Mouse (Mus musculus): ENCODE results near the gene Camk1d. TPM values are rescaled to one million over a fixed set of nuclear protein-coding genes. Genes with fewer than 3 reads are reported as not detected.

Gene Camk1d
- total and polyA plus RNA-seq, 2 experiments, result 17.0 to 47.7 TPM

DNA sequence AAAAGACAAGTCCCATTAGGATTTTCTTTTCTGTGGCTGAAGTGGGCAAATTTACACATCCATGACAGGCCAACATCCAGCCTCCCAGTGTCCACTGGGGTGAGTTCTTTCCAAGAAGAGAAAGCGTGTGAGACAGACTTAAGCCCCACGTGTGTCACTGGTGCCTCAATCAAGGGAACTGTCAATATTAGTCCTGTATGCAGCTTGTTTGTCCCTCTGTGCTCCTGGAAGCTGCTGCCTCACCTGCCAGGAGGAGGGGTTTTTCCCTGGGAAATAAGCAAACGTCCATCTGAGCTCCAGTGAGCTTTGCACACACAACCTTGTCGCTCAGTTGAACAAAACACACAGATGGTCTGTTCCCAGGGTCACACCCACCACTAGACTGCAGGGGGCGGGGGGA lies 124.2 kb downstream of the Camk1d start:
- peaks cover 19% of the 10 kb centered on the region for H3K4me1 ChIP-seq (ENCODE audit: control insufficient read depth, insufficient read depth, low read length)
- H3K9ac ChIP-seq (ENCODE audit: low read depth, low read length), result no peak overlapping the region
- no peak overlapping the region for H3K4me3 ChIP-seq (ENCODE audit: insufficient read depth, low read depth, low read length)
- H3K27ac ChIP-seq (replicated peaks; ENCODE audit: insufficient read depth, low read depth, low read length), result no peak overlapping the region; the same call in 1 of the 2 replicates
- DNase-seq (ENCODE audit: extremely low read depth, low read depth, low spot score), result no peak
- TF ChIP-seq POLR2A (IDR thresholded peaks at IDR 0.05; ENCODE audit: extremely low read depth, insufficient read depth, low read length) (no peak), CTCF (IDR thresholded peaks at IDR 0.05; ENCODE audit: low read depth, low read length) (no peak)
- H3K36me3 ChIP-seq (ENCODE audit: control insufficient read depth, insufficient read depth, low read length), result peaks cover 5% of the 10 kb centered on the region; the same call in 1 of the 2 replicates
- H3K27me3 ChIP-seq (ENCODE audit: control insufficient read depth, insufficient read depth, low read length), result no peaks in the 10 kb centered on the region
- H3K79me2 ChIP-seq (ENCODE audit: control insufficient read depth, insufficient read depth, low read length), result peaks cover 29% of the 10 kb centered on the region; the same call in 1 of the 2 replicates
- 38% methylated on average over 5 of the region's 5 CpGs for WGBS

- H3K79me2 ChIP-seq (ENCODE audit: control insufficient read depth, insufficient read depth, low read length), result peaks cover 30% of the 10 kb centered on the region; the same call in 1 of the 2 replicates
- no peak overlapping the region for H3K27ac ChIP-seq (replicated peaks; ENCODE audit: insufficient read depth, low read depth, low read length)
- TF ChIP-seq CTCF (IDR thresholded peaks at IDR 0.05; ENCODE audit: low read depth, low read length) (no peak), POLR2A (IDR thresholded peaks at IDR 0.05; ENCODE audit: extremely low read depth, insufficient read depth, low read length) (no peak)
- no peak overlapping the region for H3K9ac ChIP-seq (ENCODE audit: low read depth, low read length)
- 88% methylated on average over 5 of the region's 5 CpGs for WGBS
- H3K27me3 ChIP-seq (ENCODE audit: control insufficient read depth, insufficient read depth, low read length), result no peaks in the 10 kb centered on the region
- H3K4me3 ChIP-seq (ENCODE audit: insufficient read depth, low read depth, low read length), result no peak overlapping the region
- H3K36me3 ChIP-seq (ENCODE audit: control insufficient read depth, insufficient read depth, low read length), result peaks cover 5% of the 10 kb centered on the region; the same call in 1 of the 2 replicates
- DNase-seq (ENCODE audit: extremely low read depth, low read depth, low spot score), result no peak
- H3K4me1 ChIP-seq (ENCODE audit: control insufficient read depth, insufficient read depth, low read length), result peaks cover 21% of the 10 kb centered on the region
Measured at GRCm38 (mm10) chr2:5589163-5589562, 125.2 kb downstream of the Camk1d start.

DNA sequence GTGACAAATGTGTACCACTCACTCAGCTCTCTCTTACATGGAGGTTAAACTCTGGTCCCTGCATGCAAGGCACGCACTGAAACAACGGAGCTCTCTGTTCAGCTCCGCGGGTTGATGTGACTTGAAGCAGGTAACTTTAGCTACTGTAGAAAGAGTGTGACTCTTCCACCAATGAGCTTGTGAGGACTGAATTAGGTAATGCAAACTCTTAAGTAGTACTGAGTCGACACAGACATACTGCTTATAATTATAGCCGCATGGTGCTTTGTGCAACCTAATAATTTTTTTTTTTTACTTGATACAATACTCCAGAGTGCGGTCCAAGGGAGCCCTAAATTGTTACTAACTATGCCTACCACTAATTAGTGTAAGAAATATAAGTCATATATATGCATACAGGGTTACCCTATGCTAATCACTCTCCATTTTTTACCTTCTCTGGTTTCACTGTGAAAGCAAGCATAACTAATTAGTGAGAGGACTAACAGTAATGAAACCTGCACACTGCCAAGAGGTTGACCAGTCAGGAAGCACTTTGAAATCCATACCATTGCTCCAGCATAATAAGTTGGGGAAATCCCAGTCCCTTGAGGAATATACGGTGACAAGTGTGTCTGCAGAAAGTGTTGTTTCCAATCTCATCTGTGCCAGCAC lies 125.9 kb downstream of the Camk1d start:
- DNase-seq (ENCODE audit: extremely low read depth, low read depth, low spot score), result no peak
- H3K27me3 ChIP-seq (ENCODE audit: control insufficient read depth, insufficient read depth, low read length), result no peaks in the 10 kb centered on the region
- H3K9ac ChIP-seq (ENCODE audit: low read depth, low read length), result no peak overlapping the region
- H3K4me1 ChIP-seq (ENCODE audit: control insufficient read depth, insufficient read depth, low read length), result peaks cover 21% of the 10 kb centered on the region
- H3K79me2 ChIP-seq (ENCODE audit: control insufficient read depth, insufficient read depth, low read length), result peaks cover 35% of the 10 kb centered on the region; the same call in 1 of the 2 replicates
- H3K4me3 ChIP-seq (ENCODE audit: insufficient read depth, low read depth, low read length), result no peak overlapping the region
- WGBS, result 93% methylated on average over 8 of the region's 8 CpGs
- TF ChIP-seq CTCF (IDR thresholded peaks at IDR 0.05; ENCODE audit: low read depth, low read length) (no peak), POLR2A (IDR thresholded peaks at IDR 0.05; ENCODE audit: extremely low read depth, insufficient read depth, low read length) (no peak)
- peaks cover 5% of the 10 kb centered on the region; the same call in 1 of the 2 replicates for H3K36me3 ChIP-seq (ENCODE audit: control insufficient read depth, insufficient read depth, low read length)
- no peak overlapping the region for H3K27ac ChIP-seq (replicated peaks; ENCODE audit: insufficient read depth, low read depth, low read length)

- Histone ChIP-seq H3K36me3 (ENCODE audit: control insufficient read depth, insufficient read depth, low read length) (peaks cover 5% of the 10 kb centered on the region; the same call in 1 of the 2 replicates), H3K79me2 (ENCODE audit: control insufficient read depth, insufficient read depth, low read length) (peaks cover 21% of the 10 kb centered on the region; the same call in 1 of the 2 replicates), H3K27ac (replicated peaks; ENCODE audit: insufficient read depth, low read depth, low read length) (no peak overlapping the region), H3K9ac (ENCODE audit: low read depth, low read length) (no peak overlapping the region), H3K4me3 (ENCODE audit: insufficient read depth, low read depth, low read length) (no peak overlapping the region), H3K4me1 (ENCODE audit: control insufficient read depth, insufficient read depth, low read length) (peaks cover 3% of the 10 kb centered on the region; the same call in 1 of the 2 replicates), H3K27me3 (ENCODE audit: control insufficient read depth, insufficient read depth, low read length) (no peaks in the 10 kb centered on the region)
- TF ChIP-seq POLR2A (IDR thresholded peaks at IDR 0.05; ENCODE audit: extremely low read depth, insufficient read depth, low read length), result no peak
- no peak for TF ChIP-seq CTCF (IDR thresholded peaks at IDR 0.05; ENCODE audit: low read depth, low read length)
- WGBS, result 79% methylated on average over 6 of the region's 6 CpGs
- DNase-seq (ENCODE audit: extremely low read depth, low read depth, low spot score), result no peak
Measured at GRCm38 (mm10) chr2:5584318-5585027, 129.8 kb downstream of the Camk1d start.

GRCm38 (mm10) chr2:5579391-5579790 lies 134.9 kb downstream of the Camk1d start:
- no peaks in the 10 kb centered on the region for H3K4me1 ChIP-seq (ENCODE audit: control insufficient read depth, insufficient read depth, low read length)
- 78% methylated on average over 4 of the region's 4 CpGs for WGBS
- no peak overlapping the region for H3K27ac ChIP-seq (replicated peaks; ENCODE audit: insufficient read depth, low read depth, low read length)
- H3K4me3 ChIP-seq (ENCODE audit: insufficient read depth, low read depth, low read length), result no peak overlapping the region
- no peaks in the 10 kb centered on the region for H3K27me3 ChIP-seq (ENCODE audit: control insufficient read depth, insufficient read depth, low read length)
- no peaks in the 10 kb centered on the region for H3K36me3 ChIP-seq (ENCODE audit: control insufficient read depth, insufficient read depth, low read length)
- DNase-seq (ENCODE audit: extremely low read depth, low read depth, low spot score), result no peak
- H3K9ac ChIP-seq (ENCODE audit: low read depth, low read length), result no peak overlapping the region
- no peak for TF ChIP-seq CTCF (IDR thresholded peaks at IDR 0.05; ENCODE audit: low read depth, low read length)
- no peak for TF ChIP-seq POLR2A (IDR thresholded peaks at IDR 0.05; ENCODE audit: extremely low read depth, insufficient read depth, low read length)
- H3K79me2 ChIP-seq (ENCODE audit: control insufficient read depth, insufficient read depth, low read length), result peaks cover 10% of the 10 kb centered on the region; the same call in 1 of the 2 replicates
